Mouse (Mus musculus) forebrain, postnatal 0 days (tissue): ENCODE measurements around the gene Igfbp5. TPM values are rescaled to one million over a fixed set of nuclear protein-coding genes. Genes with fewer than 3 reads are reported as not detected.

ENCODE experiments used
- ATAC-seq: fragments of 200-750 bp; cut with Nextera tagmentation; 2 replicates; pipeline ENCODE4 v1.8.0; 2017; ENCODE audit warnings: mild to moderate bottlenecking, moderate library complexity
- DNase-seq: peaks from one replicate; pipeline ENCODE4 v3.0.0-alpha.2; 2015
- H3K27ac ChIP-seq: fragments of 300-500 bp; sonication (generic); 2 replicates; pipeline ENCODE4 v1.5.1; 2014; ENCODE audit warnings: low read depth, mild to moderate bottlenecking, antibody characterized with exemption, low read length, moderate library complexity, mixed read lengths
- H3K27me3 ChIP-seq: fragments of 300-500 bp; sonication (generic); 2 replicates; pipeline ENCODE4 v1.6.1; 2014; ENCODE audit warnings: mild to moderate bottlenecking, low read length, mixed read lengths; ENCODE audit not compliant: insufficient read depth
- H3K36me3 ChIP-seq: fragments of 300-500 bp; sonication (generic); 2 replicates; pipeline ENCODE4 v1.6.1; 2014; ENCODE audit warnings: mild to moderate bottlenecking, moderate library complexity; ENCODE audit not compliant: insufficient read depth
- H3K4me1 ChIP-seq: fragments of 300-500 bp; sonication (generic); 2 replicates; pipeline ENCODE4 v1.6.1; 2014; ENCODE audit warnings: antibody characterized with exemption; ENCODE audit not compliant: insufficient read depth
- H3K4me2 ChIP-seq: fragments of 300-500 bp; sonication (generic); 2 replicates; pipeline ENCODE4 v1.6.1; 2014; ENCODE audit warnings: low read depth, mild to moderate bottlenecking, moderate library complexity
- H3K4me3 ChIP-seq: fragments of 300-500 bp; sonication (generic); 2 replicates; pipeline ENCODE4 v1.5.1; 2014; ENCODE audit warnings: low read depth, low read length, mixed read lengths
- H3K9ac ChIP-seq: fragments of 300-500 bp; sonication (generic); 2 replicates; pipeline ENCODE4 v1.6.1; 2014; ENCODE audit warnings: mild to moderate bottlenecking
- H3K9me3 ChIP-seq: fragments of 300-500 bp; sonication (generic); 2 replicates; pipeline ENCODE4 v1.6.1; 2016; ENCODE audit warnings: low read length
- CTCF ChIP-seq: sonication (generic); IDR thresholded peaks from 2 replicates; pipeline ENCODE4 v1.5.1; 2016; ENCODE audit warnings: antibody characterized with exemption, control low read depth, low read depth
- WGBS: fragments of 180-500 bp; shearing (Covaris S2); extraction: QIAGEN DNeasy Blood & Tissue Kit; methylation state at CpG from one replicate; pipeline ENCODE4 v1.1.7; 2014; 5-methylcytosine and 5-hydroxymethylcytosine counted together
- polyA plus RNA-seq: library from polyadenylated mRNA; unstranded; fragments of >200 nt; fragmentation: Nextera tagmentation; extraction: Ambion mirVana; gene quantifications from 2 replicates; pipeline ENCODE4 v1.2.1, GENCODE M21; 2015
- total RNA-seq: library from RNA; depleted of rRNA; stranded (reverse); fragments of >200 nt; gene quantifications from 2 replicates; pipeline ENCODE4 v1.2.3, GENCODE M21; 2014; rRNA removed

Igfbp5 gene
- total and polyA plus RNA-seq, 2 experiments from 2014 or later: 36.2 to 104 TPM

- Histone ChIP-seq H3K27me3 (no peaks in the 10 kb centered on the region), H3K9me3 (no peaks in the 10 kb centered on the region), H3K9ac (no peak overlapping the region), H3K4me3 (no peak overlapping the region), H3K36me3 (no peaks in the 10 kb centered on the region), H3K4me2 (no peak overlapping the region), H3K27ac (0 out of 2 replicates have a peak overlapping the region, but pooled peaks have one; percentile 21), H3K4me1 (no peaks in the 10 kb centered on the region)
- no peak for DNase-seq
- no peak for TF ChIP-seq CTCF
- peak; percentile 66 for ATAC-seq
- 9% methylated on average over 6 of the region's 6 CpGs for WGBS
Measured at GRCm38 (mm10) chr1:72813639-72814403, 60.9 kb downstream of the Igfbp5 start.

GRCm38 (mm10) chr1:72813089-72813638, 61.5 kb downstream of the Igfbp5 start:
- TF ChIP-seq CTCF: no peak
- H3K36me3 ChIP-seq: no peaks in the 10 kb centered on the region
- no peaks in the 10 kb centered on the region for H3K27me3 ChIP-seq
- ATAC-seq: no peak
- no peak overlapping the region for H3K27ac ChIP-seq
- H3K9ac ChIP-seq: no peak overlapping the region
- no peaks in the 10 kb centered on the region for H3K9me3 ChIP-seq
- H3K4me1 ChIP-seq: no peaks in the 10 kb centered on the region
- no peak for DNase-seq
- no peak overlapping the region for H3K4me2 ChIP-seq
- H3K4me3 ChIP-seq: no peak overlapping the region
- WGBS: 39% methylated on average over 5 of the region's 5 CpGs

- H3K4me3 ChIP-seq: no peak overlapping the region
- no peaks in the 10 kb centered on the region for H3K4me1 ChIP-seq
- H3K36me3 ChIP-seq: no peaks in the 10 kb centered on the region
- 95% methylated on average over 3 of the region's 3 CpGs for WGBS
- no peak for ATAC-seq
- no peak overlapping the region for H3K27ac ChIP-seq
- H3K9ac ChIP-seq: no peak overlapping the region
- no peak for DNase-seq
- H3K9me3 ChIP-seq: no peaks in the 10 kb centered on the region
- no peak for TF ChIP-seq CTCF
- H3K4me2 ChIP-seq: no peak overlapping the region
- no peaks in the 10 kb centered on the region for H3K27me3 ChIP-seq
Measured at GRCm38 (mm10) chr1:72811061-72811460, 63.6 kb downstream of the Igfbp5 start.

GRCm38 (mm10) chr1:72809951-72810675, 64.6 kb downstream of the Igfbp5 start:
- DNase-seq (no peak), ATAC-seq (no peak)
- no peaks in the 10 kb centered on the region for H3K9me3 ChIP-seq
- no peak overlapping the region for H3K4me2 ChIP-seq
- TF ChIP-seq CTCF: no peak
- H3K36me3 ChIP-seq: no peaks in the 10 kb centered on the region
- H3K4me3 ChIP-seq: no peak overlapping the region
- no peak overlapping the region for H3K9ac ChIP-seq
- H3K4me1 ChIP-seq: no peaks in the 10 kb centered on the region
- H3K27ac ChIP-seq: no peak overlapping the region
- no peaks in the 10 kb centered on the region for H3K27me3 ChIP-seq
- 81% methylated on average over 7 of the region's 7 CpGs for WGBS

GRCm38 (mm10) chr1:72809304-72809703, 65.4 kb downstream of the Igfbp5 start:
- DNase-seq: no peak
- WGBS: 94% methylated on average over 7 of the region's 7 CpGs
- no peaks in the 10 kb centered on the region for H3K36me3 ChIP-seq
- no peak for TF ChIP-seq CTCF
- H3K27ac ChIP-seq: no peak overlapping the region
- H3K4me2 ChIP-seq: no peak overlapping the region
- H3K9ac ChIP-seq: no peak overlapping the region
- H3K4me1 ChIP-seq: no peaks in the 10 kb centered on the region
- no peak overlapping the region for H3K4me3 ChIP-seq
- no peak for ATAC-seq
- H3K9me3 ChIP-seq: no peaks in the 10 kb centered on the region
- no peaks in the 10 kb centered on the region for H3K27me3 ChIP-seq

Other genes with a start within 250 kb of the Igfbp5 start
- not detected in 2 replicates for gene Ankar, start 174.3 kb downstream of the Igfbp5 start, total RNA-seq
- not detected in 2 replicates for gene Ankar, start 174.3 kb downstream of the Igfbp5 start, polyA plus RNA-seq
- gene Rpl37a, start 163.6 kb downstream of the Igfbp5 start, total RNA-seq: 598 and 928 TPM in 2 replicates
- 1,180 and 1,503 TPM in 2 replicates for gene Rpl37a, start 163.6 kb downstream of the Igfbp5 start, polyA plus RNA-seq
- gene Igfbp2, start 50.4 kb downstream of the Igfbp5 start, total RNA-seq: 311 and 330 TPM in 2 replicates
- gene Igfbp2, start 50.4 kb downstream of the Igfbp5 start, polyA plus RNA-seq: 341 and 409 TPM in 2 replicates
- gene Tnp1, start 141.0 kb upstream of the Igfbp5 start, total RNA-seq: not detected in 2 replicates
- not detected in 2 replicates for gene Tnp1, start 141.0 kb upstream of the Igfbp5 start, polyA plus RNA-seq